Mouse (Mus musculus): ENCODE measurements around the gene Ckb. TPM values are rescaled to one million over a fixed set of nuclear protein-coding genes. Genes with fewer than 3 reads are reported as not detected.

Gene Ckb
- total RNA-seq (2012; rRNA removed): not detected in 2 replicates
- polyA plus RNA-seq (2012; ENCODE audit: insufficient read depth in 1 of 2, insufficient read length in 2 of 2, low read depth in 1 of 2, low replicate concordance in 2 of 2, missing spikeins in 1 of 2): under 1 TPM in 1 of 2 experiments, not detected in 1; 0.08 TPM

GRCm38 (mm10) chr12:111672176-111672575, at the start of gene Ckb:
Ckb (minus strand) TSS chr12:111672338.
- Histone ChIP-seq H3K27me3 (ENCODE audit: control insufficient read depth in 1 of 2, insufficient read depth in 2 of 2, low read length in 2 of 2) (no peaks in the 10 kb centered on the region), H3K4me3 (ENCODE audit: control insufficient read depth in 1 of 2, insufficient read depth in 1 of 2, low read depth in 2 of 2, low read length in 2 of 2) (no peak within 1 kb of the TSS), H3K4me1 (ENCODE audit: control insufficient read depth in 1 of 2, insufficient read depth in 2 of 2, low read length in 2 of 2) (peaks cover 8 to 17% of the 10 kb centered on the region in 2 experiments), H3K9me3 (replicated peaks; ENCODE audit: insufficient read depth, low read length) (no peaks in the 10 kb centered on the region), H3K36me3 (ENCODE audit: control insufficient read depth in 1 of 2, insufficient read depth in 2 of 2, low read length in 2 of 2) (peaks cover 0 to 12% of the 10 kb centered on the region in 2 experiments; a peak in 2 of 4 replicates), H3K9ac (ENCODE audit: control insufficient read depth, low read depth, low read length, poor library complexity, severe bottlenecking) (no peak within 1 kb of the TSS), H3K79me2 (ENCODE audit: control insufficient read depth, insufficient read depth, low read length, poor library complexity) (no peaks in the 10 kb centered on the region; the same call in 1 of the 2 replicates), H3K27ac (ENCODE audit: control insufficient read depth, low read depth, low read length) (no peak within 1 kb of the TSS)
- DNase-seq (ENCODE audit: low read depth, low spot score): no peak
- TF ChIP-seq UBTF (IDR thresholded peaks at IDR 0.05; ENCODE audit: borderline replicate concordance, insufficient read depth, low read depth, low read length) (no peak), ZKSCAN1 (IDR thresholded peaks at IDR 0.05; ENCODE audit: low read depth, low read length) (no peak), NRF1 (IDR thresholded peaks at IDR 0.05; ENCODE audit: insufficient read depth, low read depth, low read length, poor library complexity, severe bottlenecking) (no peak), ZC3H11A (IDR thresholded peaks at IDR 0.05; ENCODE audit: low read depth, low read length) (no peak), SIN3A (IDR thresholded peaks at IDR 0.05; ENCODE audit: low read length) (no peak), ETS1 (IDR thresholded peaks at IDR 0.05; ENCODE audit: low read depth, low read length) (no peak), MYC (IDR thresholded peaks at IDR 0.05; ENCODE audit: low read depth, low read length) (no peak), MAFK (IDR thresholded peaks at IDR 0.05; ENCODE audit: borderline replicate concordance, low read depth, low read length) (no peak), GATA1 (IDR thresholded peaks at IDR 0.05; ENCODE audit: low read depth, low read length) (no peak), USF2 (IDR thresholded peaks at IDR 0.05; ENCODE audit: borderline replicate concordance in 1 of 2, insufficient read depth in 1 of 2, low read depth in 1 of 2, low read length in 2 of 2) (no peak), MAX (IDR thresholded peaks at IDR 0.05; ENCODE audit: low read length) (no peak), MAZ (IDR thresholded peaks at IDR 0.05; ENCODE audit: low read depth, low read length) (no peak), CHD2 (IDR thresholded peaks at IDR 0.05; ENCODE audit: low read length) (no peak)

GRCm38 (mm10) chr12:111720222-111720621, 48.1 kb upstream of the Ckb start:
- TF ChIP-seq GATA1 (IDR thresholded peaks at IDR 0.05; ENCODE audit: low read depth, low read length) (no peak), JUND (IDR thresholded peaks at IDR 0.05; ENCODE audit: low read depth, low read length) (no peak), UBTF (IDR thresholded peaks at IDR 0.05; ENCODE audit: borderline replicate concordance, insufficient read depth, low read depth, low read length) (no peak), RAD21 (IDR thresholded peaks at IDR 0.05; ENCODE audit: low read depth, low read length) (no peak), ZNF384 (IDR thresholded peaks at IDR 0.05; ENCODE audit: low read depth, low read length) (no peak), E2F4 (IDR thresholded peaks at IDR 0.05; ENCODE audit: borderline replicate concordance, low read depth, low read length) (no peak), BHLHE40 (IDR thresholded peaks at IDR 0.05; ENCODE audit: borderline replicate concordance, low read depth, low read length) (no peak), CHD1 (IDR thresholded peaks at IDR 0.05; ENCODE audit: low read depth, low read length) (no peak), TBP (IDR thresholded peaks at IDR 0.05; ENCODE audit: low read depth, low read length) (no peak), ETS1 (IDR thresholded peaks at IDR 0.05; ENCODE audit: low read depth, low read length) (no peak)
- Histone ChIP-seq H3K9me3 (replicated peaks; ENCODE audit: insufficient read depth, low read length) (no peaks in the 10 kb centered on the region), H3K27me3 (ENCODE audit: control insufficient read depth in 1 of 2, insufficient read depth in 2 of 2, low read length in 2 of 2) (no peaks in the 10 kb centered on the region), H3K79me2 (ENCODE audit: control insufficient read depth, insufficient read depth, low read length, poor library complexity) (peaks cover 2% of the 10 kb centered on the region; the same call in 1 of the 2 replicates), H3K4me1 (ENCODE audit: control insufficient read depth in 1 of 2, insufficient read depth in 2 of 2, low read length in 2 of 2) (no peaks in the 10 kb centered on the region), H3K9ac (ENCODE audit: control insufficient read depth, low read depth, low read length, poor library complexity, severe bottlenecking) (no peak overlapping the region), H3K4me3 (ENCODE audit: control insufficient read depth in 1 of 2, insufficient read depth in 1 of 2, low read depth in 2 of 2, low read length in 2 of 2) (no peak overlapping the region), H3K27ac (ENCODE audit: control insufficient read depth, low read depth, low read length) (no peak overlapping the region), H3K36me3 (ENCODE audit: control insufficient read depth in 1 of 2, insufficient read depth in 2 of 2, low read length in 2 of 2) (no peaks in the 10 kb centered on the region; a peak in 1 of 4 replicates)
- DNase-seq (ENCODE audit: low read depth, low spot score): no peak
